Mouse (Mus musculus) layer of hippocampus, postnatal 25 days (tissue): ENCODE results near the gene BC052040. TPM values are rescaled to one million over a fixed set of nuclear protein-coding genes. Genes with fewer than 3 reads are reported as not detected.

Experiments
- microRNA-seq, 2 experiments: library from miRNA; unstranded; fragments of <30 nt; microRNA quantifications; one replicate each; pipeline ENCODE4 v1.2.0; 2021
- total RNA-seq, 2 experiments: library from RNA; stranded (reverse); gene quantifications; 2 replicates each; pipeline ENCODE4 v1.2.3; 2021

Gene BC052040
- total RNA-seq, 2 experiments from 2014 or later = 6.6 to 7.0 TPM

Small RNAs within 50 kb of the gene (microRNA-seq; reads per million reads assigned to microRNA genes)
- gene Mir1951 = 0.80 to 0.92 reads per million in 2 experiments
